17 mouse cellular contexts compared by ENCODE assay signal in genomic region chr12:100695252-100695651, GRCm38 (mm10).
"Had no signal": no experiment of that assay in that cellular context is flagged by ENCODE, and none has a peak within 500 bp of the region (broad histone marks: within the 10 kb centered on the region; RNA-seq: fewer than 3 reads in every experiment).

No protein-coding gene starts in this region.

- ATAC-seq: liver, embryonic 12.5 days; liver, postnatal 0 days; lung, postnatal 0 days; midbrain, embryonic 13.5 days; midbrain, embryonic 15.5 days; midbrain, embryonic 16.5 days had no signal

- DNase-seq: left cerebral cortex, postnatal 4 days; liver; liver, embryonic 13.5 days; liver, postnatal 0 days; lung, adult 18-20 months; lung, adult 2 months; lung, embryonic 14.5 days; lung, postnatal 10 days; lung, postnatal 14 days; lung, postnatal 36 days; lung, postnatal 4 days; midbrain, embryonic 14.5 days had no signal
